Mouse (Mus musculus): ENCODE data around the gene Dhfr.
A peak's percentile ranks its signal among the peaks of the same experiment; 100 is the strongest.
"Not testable (repeated sequence)": the region's sequence is repeated elsewhere in the genome, so short reads cannot be mapped to it uniquely, and the experiment has no call there.

The Dhfr gene

DNA sequence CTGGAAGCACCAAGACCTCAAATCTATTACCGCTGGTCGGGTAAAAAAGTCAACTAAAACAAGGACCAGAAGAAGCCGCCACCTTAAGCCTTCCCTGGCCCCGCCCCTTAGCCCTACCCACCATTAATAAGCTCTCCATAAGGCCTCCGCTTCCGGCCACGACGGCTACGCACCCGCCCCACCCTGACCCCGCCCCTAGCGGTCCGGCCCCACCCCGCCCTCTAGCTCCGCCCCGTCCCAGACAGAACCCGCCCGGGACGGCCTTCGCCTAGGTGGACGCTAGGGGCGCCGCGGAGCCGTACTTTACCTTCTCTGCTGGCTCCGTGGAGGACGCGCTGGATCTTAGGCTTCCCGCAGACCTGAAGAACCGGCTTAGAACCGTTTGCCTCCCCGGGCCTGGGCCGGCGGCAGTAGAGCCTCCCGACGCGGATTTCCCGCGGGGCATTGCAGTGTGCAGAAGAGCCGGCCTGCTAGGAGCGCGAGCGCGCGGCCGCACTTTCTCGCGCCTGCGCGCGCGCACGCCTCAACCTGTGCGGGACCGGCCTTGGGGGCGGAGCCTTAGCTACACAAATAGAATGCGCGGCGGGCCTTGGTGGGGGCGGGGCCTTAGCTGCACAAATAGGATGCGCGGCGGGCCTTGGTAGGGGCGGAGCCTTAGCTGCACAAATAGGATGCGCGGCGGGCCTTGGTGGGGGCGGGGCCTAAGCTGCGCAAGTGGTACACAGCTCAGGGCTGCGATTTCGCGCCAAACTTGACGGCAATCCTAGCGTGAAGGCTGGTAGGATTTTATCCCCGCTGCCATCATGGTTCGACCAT lies at the start of gene Dhfr, which contains the start of gene Msh3:
Gene Dhfr, plus strand, starts transcription at position 271 of the 816 bp plus-strand sequence.
Gene Msh3, minus strand, starts transcription at position 548 of the 816 bp plus-strand sequence.
- peak; percentile 98 for DNase-seq (ENCODE audit: low spot score)

DNA sequence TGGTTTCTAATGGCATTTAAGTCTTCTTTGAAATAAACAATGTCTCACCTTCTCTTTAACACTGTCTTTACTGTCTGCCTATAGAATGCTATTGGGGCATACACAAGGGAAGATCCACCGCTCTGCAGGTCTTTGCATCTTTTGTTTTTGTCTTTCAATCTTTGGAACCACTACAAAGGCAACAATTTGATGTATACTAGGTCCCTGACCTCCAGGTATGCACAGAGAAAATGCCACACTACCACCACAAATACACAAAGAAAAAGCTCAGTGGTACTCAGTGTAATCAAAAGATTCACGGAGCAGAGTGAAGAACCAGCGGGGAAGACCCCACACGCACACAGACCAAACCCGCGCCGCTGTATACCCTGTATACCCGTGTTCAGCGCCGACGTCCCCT lies 48.8 kb upstream of the Dhfr start, which contains the start of gene Gm20379:
Gene Gm20379, plus strand, starts transcription at position 301 of the 400 bp plus-strand sequence.
- DNase-seq (ENCODE audit: low spot score): no peak

DNA sequence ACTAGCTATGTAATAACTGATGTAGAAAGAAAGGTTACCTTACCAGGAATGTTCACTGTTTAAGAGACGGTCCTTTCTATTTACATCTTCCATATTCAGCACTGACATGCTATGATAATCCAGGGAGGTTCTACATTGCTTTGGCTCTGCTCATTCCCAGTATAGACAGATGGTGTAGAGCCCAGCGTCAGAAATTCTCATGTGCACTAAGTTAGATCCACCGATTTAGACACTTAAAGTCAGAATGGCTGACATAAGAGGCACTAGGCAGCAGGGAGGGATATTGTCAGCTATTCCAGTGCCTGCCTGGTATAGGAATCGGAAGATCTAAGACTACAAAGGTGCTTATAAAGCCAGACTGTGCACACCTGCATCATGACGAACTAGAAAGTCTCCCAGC lies 39.9 kb upstream of the Dhfr start:
- no peak for DNase-seq (ENCODE audit: low spot score)

DNA sequence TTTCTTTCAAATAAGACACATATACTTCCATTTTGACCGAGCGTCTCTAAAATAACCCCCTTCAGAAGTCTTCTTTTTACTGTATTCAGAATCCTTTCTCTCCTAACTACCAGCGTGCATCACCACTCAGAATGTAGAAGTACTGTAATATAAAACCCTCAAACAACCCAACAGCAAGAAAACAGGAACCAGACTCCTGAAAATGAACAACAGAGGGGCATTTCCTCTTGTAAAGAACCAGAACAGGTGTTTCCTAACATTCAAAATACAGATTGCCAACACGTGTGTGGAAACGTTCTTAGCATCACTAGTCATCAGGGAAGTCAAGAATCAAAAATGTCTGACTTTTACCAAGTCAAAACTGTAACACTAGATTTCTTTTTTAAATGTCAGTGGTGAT lies 33.8 kb upstream of the Dhfr start:
- DNase-seq (ENCODE audit: low spot score): no peak

DNA sequence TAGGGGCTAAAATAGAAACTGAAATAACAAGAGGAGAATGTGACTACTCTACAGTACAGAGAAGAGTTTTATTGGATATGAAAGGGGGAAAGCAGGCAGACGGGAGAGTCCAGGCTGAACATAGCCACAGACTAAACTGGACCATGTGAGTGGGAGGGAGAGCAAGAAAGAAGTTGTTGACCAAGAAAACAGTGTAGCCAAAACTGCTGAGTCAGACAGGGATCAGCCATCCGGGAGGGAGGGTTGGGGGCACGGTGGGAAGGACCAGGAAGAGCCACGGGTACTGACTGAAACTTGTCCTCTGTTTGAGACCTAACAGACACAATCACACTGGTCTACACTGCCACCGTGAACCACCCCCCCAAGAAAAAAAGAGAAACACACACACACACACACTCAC lies 28.5 kb upstream of the Dhfr start:
- no peak for DNase-seq (ENCODE audit: low spot score)

DNA sequence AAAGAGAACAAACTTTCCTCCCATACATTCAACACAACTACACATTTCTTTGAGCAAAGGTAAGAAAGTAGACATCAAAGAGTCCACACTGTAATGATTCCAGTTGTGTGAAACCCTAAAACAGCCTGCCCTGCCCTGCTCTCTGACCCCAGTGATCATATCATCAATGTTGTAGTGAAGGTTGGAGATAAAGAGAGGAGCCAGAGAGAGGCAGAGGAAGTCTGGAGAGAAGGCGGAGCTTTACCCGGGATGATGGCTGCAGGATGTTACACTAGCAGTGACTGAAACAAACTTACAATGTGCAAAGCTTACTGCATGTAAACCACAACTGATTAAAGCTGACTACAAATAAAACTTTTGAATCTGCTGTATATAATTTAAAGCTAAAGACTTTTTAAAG lies 26.5 kb upstream of the Dhfr start:
- no peak for DNase-seq (ENCODE audit: low spot score)

DNA sequence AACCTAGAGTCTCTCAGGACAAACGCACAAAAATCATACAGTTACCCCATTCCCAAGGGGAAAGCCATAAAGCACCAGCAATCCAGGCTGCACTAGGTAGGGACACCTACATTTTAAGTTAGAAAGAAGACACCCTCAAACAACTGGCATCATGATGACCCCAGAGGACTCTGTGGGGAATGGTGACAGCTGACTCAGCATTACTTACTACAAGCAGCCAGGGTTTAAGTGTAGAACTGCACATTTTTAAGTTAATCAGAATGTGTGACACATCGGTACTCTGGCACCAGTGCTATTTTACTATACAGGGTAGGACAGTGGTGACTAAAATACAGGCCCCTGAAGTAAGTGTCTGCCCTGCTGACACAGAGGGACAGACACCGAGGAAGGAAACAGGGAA lies 23.9 kb upstream of the Dhfr start:
- no peak for DNase-seq (ENCODE audit: low spot score)

DNA sequence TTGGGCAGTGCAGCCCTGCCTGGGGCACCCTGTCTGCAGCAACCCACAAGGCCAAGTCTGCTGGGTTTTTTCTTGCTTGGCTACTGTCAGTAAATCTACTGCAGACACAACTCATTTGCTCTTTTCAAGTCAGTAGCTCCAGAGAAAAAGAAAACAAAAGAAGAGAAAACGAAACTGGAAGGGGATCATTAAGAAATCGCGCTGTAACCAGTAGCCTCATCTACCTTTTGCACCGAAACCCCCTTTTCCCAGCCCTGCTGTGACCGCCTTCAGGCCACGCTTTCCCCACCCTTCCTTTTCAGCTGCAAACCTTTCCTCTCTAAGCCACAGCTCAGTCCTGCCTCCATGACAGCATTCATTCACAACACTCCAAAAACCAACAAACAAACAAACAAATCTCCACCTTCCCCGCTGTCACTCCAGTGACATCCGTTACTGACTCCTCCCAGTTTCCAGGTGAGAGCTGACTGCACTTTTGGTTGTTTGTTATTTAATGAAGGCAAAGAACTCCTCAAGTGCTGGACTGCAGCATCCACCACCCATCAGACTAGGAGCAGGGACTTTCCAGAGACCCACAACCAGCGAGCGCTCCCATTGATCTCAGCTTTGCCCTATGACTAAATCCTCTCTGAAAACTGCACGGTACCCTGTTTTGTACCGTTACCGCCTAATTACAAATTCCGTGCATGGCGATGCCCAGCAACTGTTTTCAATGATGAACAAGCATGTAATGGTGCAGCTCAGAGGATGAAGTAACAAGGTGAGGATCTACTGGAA lies 22.2 kb upstream of the Dhfr start:
- no peak for DNase-seq (ENCODE audit: low spot score)

DNA sequence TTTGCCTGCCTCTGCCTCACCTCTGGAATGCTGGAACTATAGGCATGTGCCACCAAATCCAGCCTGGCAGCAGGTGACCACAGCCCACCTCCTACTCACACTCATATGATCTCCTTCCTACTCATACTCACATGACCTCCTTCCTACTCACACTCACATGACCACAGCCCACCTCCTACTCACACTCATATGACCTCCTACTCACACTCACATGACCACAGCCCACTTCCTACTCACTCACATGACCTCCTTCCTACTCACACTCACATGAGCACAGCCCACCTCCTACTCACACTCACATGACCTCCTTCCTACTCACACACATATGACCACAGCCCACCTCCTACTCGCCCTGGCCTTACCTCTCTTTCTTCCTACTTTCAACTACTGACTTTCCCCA lies 17.7 kb upstream of the Dhfr start:
- no peak for DNase-seq (ENCODE audit: low spot score)

DNA sequence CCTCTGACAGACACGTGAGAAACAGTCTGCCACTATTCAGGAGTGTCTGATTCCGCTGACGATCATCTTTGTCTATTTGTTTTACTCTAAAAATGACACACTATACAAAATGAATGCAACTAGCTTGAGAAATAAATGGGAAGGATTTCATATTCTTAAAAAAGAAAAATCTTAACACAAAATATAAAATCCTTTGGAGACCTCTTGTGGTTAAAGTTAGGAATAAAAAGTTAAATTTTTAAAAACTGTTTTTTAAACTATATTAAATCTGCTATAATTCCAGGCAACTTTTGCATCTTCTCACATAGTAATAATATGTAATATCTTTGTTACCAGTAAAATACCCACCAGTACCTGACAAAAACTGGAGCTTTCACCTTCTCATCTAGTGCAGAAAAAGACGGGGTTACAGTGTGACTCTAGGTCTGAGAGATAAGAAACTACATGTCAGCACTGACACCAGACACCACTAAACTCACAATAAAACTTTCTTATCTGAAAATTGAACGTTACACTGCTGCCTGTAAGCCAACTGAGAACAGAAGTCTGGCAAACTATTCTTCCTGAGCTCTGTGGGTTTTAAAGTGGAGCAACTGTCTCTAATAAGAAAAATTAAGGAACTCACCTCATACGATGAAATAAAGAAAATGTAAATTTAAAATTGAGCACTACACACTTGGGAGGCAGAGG lies 16.6 kb upstream of the Dhfr start:
- no peak for DNase-seq (ENCODE audit: low spot score)

DNA sequence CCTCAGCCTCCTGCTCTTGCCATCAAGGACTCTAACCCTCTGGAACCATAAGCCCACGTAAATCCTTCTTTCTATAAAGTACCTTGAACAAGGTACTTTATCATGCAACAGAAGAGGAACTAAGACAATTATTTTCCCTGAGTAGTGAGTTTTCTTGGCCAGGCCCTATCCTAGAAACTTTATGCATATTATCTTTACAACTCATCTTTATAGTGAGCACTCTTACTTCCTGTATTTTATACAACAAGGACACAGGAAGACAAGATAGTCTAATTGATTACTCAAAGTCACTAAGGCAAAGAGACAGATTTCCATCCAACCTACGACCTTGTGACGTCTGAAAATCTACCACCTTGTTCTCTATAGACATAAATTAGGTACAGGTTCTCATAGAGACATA lies 14.7 kb upstream of the Dhfr start:
- no peak for DNase-seq (ENCODE audit: low spot score)

DNA sequence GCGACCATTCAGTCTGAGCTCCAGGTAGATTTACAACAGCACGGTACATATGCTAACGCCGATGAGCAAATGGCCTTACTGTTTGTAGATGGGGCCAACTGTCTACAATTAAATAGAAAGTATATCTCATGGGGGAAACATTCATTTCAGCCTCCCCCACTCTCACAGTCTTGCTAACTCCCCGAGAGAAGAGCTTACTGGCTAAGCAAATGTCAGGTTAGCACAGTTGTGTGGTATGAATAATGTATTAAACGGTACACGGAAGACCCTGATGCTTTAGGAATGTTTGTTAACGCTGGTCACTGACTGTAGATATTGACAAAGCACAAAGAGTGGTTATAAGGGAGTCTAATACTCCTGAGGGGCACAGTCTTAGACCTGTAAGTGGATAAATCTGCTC lies 10.5 kb upstream of the Dhfr start:
- no peak for DNase-seq (ENCODE audit: low spot score)

DNA sequence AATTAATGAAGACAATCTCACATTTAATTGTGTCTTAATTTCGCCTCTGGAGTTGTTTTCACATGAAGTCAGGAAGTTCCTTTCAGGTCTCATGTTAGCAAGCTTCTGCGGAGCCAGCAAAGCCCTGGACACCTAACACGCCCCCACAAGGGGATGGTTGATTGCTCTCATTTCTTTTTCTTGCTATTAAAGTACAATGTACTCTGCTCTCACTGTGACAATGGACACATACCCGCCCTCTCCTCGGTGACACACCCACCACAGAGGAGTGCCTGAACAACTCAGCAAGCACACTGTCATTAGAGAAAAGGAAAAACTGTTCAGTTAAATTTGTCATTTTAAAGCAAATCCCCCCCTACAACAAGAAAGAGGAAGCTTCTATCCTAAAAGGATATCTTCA lies 8.2 kb upstream of the Dhfr start:
- DNase-seq (ENCODE audit: low spot score): no peak

DNA sequence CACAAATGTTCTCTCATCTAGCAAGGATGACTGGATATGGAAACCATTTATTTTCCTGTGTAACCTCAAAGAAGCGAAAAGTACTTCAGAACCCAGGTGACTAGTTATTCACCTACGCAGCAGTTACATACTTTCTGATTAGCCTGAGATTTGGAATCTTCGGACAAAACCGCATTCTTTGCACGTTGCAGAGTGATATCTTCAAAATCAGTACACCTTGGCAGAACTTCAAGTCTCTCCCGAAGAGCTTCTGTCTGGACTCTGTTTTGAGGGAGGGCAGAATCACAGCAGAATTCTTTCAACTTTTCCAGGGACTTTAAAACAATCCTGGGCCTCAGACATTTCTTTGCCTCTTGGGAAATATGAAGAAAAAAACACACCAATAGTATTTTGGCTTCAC lies 3.4 kb upstream of the Dhfr start:
- no peak for DNase-seq (ENCODE audit: low spot score)

DNA sequence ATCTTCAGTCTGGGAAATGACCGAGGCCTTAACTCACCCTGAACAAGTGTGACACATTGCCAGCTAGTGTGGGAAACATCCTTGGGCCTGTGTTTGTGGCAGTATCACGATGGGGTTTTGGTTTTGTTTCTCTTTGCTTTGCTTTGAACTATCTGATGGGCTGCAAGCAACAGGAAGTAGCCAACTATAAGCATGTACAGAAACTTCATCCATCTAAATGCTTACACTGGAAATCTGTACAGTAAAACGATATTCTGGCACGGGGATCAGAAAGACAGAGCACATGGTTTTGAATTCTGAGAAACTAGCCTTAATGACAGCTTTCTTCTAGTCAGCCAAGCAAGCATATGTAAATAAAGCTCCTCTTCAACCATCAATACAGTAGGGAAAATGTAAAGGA lies 570 bp upstream of the Dhfr start:
- no peak for DNase-seq (ENCODE audit: low spot score)

DNA sequence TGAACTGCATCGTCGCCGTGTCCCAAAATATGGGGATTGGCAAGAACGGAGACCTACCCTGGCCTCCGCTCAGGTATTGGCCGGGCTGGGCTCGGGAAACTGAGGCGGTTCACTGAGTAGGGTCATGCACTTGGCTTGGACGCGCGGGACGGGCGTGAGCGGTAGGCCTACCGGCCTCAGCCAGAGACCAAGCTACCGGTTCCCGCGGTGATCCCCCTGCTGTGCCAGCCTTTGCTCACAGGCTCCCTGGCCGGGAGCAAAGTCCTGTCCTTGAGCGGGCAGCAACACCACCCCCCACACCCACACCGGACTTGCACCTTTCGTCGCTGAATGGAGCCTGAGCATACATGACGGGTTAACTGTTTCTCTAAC lies 732 bp downstream of the Dhfr start:
- DNase-seq (ENCODE audit: low spot score): no peak

DNA sequence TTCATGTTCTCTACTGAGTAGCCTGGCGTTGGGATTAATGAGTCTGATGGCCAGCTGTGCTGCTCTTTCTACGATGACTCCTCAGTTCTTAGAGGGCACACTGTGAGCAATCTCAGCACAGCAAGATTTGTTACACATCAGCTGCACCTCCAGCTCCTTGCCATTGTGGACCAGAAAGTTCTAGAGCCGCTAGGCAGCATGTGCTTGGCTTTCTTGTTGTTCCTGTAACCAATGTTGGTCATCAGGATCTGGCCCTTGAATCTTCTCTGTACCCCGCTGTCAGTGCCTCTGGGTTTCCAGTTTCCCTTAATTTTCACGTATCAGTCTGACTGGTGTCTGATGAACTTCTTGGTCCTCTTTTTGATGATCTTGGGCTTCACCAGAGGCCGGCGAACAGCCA lies 1.9 kb downstream of the Dhfr start:
- DNase-seq (ENCODE audit: low spot score): no peak

DNA sequence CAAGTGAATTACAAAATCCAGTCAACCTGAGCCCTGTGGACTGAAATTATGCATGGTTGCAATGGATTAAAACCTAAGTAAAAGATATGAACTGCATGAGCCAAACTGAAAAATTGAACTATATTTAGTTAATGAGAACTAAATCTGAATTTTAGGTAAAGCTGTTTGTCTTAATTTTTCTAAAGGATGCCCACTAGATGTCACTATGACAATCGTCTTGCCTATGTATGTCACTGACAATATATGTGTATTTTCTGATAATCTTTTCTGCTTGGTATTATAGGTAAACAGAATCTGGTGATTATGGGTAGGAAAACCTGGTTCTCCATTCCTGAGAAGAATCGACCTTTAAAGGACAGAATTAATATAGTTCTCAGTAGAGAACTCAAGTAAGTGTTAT lies 3.1 kb downstream of the Dhfr start:
- no peak for DNase-seq (ENCODE audit: low spot score)

DNA sequence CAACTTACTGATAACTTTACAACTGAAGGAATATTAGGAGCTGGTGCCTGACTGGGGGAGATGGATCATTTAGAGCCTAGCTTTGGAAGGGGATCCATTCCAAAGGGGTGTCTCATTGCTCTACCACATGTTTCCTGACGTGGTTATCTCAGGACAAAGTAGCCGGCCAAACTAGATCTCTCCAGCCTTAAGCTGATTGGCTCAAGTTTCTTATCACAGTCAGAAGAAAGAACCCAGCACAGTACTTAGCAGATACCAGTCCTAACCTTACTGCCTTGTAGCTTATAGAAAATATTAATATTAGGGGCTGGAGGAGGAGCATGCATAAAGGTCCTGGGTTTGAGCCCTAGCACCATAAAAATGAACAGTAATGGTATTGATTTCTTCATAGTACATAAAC lies 7.1 kb downstream of the Dhfr start:
- DNase-seq (ENCODE audit: low spot score): no peak

DNA sequence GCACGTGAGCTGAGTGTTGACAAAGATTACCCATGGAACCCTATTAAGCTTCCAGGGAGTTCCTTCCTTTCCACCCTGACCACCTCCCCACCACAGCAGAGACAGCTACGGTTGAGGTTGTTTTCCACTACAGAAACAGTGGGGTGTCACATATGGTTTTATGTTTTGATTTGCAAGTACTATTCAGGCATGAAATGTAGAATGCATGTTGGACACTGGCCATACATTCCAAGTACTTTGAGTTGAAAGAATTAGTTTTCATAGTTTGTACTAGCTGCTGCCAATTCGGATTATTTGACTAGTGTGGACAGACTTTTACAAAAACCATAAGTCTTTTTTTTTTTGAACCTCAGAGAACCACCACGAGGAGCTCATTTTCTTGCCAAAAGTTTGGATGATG lies 10.8 kb downstream of the Dhfr start:
- no peak for DNase-seq (ENCODE audit: low spot score)

DNA sequence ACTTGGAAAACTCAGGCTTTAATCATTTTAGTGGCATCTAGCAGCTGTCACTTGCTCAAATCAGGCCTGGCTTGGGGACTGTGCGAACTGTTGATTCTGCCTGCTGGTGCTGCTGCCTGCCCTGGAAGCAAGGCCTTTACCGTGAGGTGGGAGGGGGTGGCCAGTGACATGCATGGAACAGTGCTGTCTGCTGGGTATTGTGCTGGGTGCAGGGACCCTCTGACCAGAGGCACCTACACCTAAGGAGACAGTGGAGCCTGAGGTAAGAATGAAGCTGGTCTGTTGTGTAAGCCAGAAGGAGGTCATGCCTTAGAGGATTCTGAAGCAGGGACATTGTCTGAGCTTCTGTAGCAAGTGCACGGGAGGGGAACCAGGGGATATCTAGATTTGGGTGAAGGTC lies 16.3 kb downstream of the Dhfr start:
- no peak for DNase-seq (ENCODE audit: low spot score)

DNA sequence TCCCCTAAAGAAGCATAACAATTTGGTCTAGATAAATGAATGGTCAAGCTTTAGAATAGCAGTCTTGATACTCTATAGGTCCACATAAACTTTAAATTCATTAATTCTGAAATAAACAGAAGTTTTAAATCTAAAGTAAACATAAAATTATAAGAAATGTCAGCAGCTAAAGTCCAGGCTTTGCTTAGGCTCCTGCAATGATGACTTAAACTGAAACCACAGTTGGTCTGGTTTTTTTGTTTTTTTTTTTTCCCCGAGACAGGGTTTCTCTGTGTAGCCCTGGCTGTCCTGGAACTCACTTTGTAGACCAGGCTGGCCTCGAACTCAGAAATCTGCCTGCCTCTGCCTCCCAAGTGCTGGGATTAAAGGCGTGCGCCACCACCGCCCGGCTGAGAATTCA lies 16.9 kb downstream of the Dhfr start:
- DNase-seq (ENCODE audit: low spot score): not testable (repeated sequence)

DNA sequence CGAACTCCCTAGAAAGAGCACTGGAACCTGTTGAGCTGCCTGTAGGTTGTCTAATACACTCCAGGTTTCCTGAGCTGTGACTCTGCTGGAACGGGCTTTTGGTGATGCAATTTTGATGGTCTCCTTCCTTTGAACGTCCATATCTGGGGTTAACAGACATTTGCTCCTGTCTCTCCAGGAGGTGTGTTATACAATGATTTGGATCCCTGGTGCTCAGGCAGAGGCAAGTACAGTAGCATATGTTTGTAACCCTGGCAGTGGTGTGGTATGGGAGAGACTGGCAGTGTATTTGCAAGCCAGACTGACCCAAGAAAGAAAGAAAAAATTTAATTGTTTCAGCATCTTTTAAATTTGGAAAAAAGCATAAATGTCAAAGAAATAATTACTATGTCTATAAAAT lies 32.8 kb downstream of the Dhfr start:
- DNase-seq (ENCODE audit: low spot score): no peak
